Mouse (Mus musculus) embryo, embryonic 10 days (tissue): ENCODE measurements around the gene Olfr314.
"Not testable (repeated sequence)": the region's sequence is repeated elsewhere in the genome, so short reads cannot be mapped to it uniquely, and the experiment has no call there.

Experiments used
- DNase-seq: peaks from one replicate; pipeline ENCODE4 v3.0.0-alpha.2; 2015; ENCODE audit warnings: low spot score

The Olfr314 gene

GRCm38 (mm10) chr11:58782480-58783089 is at the start of gene Olfr314:
Gene Olfr314 (plus strand): TSS chr11:58782952.
- no peak for DNase-seq

- no peak for DNase-seq
Observed at GRCm38 (mm10) chr11:58733372-58733771, 49.4 kb upstream of the Olfr314 start.

- no peak for DNase-seq
Observed at GRCm38 (mm10) chr11:58738792-58739262, 43.9 kb upstream of the Olfr314 start, which contains the start of gene Olfr317. Gene Olfr317 (minus strand): TSS chr11:58739212.

- DNase-seq, result not testable (repeated sequence)
Observed at GRCm38 (mm10) chr11:58751096-58751495, 31.7 kb upstream of the Olfr314 start.

- DNase-seq, result no peak
Observed at GRCm38 (mm10) chr11:58752434-58752833, 30.3 kb upstream of the Olfr314 start, which contains the start of gene Olfr316. Gene Olfr316 (plus strand): TSS chr11:58752734.

- DNase-seq, result no peak
Observed at GRCm38 (mm10) chr11:58772888-58773287, 9.9 kb upstream of the Olfr314 start, which contains the start of gene Olfr315. Gene Olfr315 (plus strand): TSS chr11:58773188.

- DNase-seq, result no peak
Observed at GRCm38 (mm10) chr11:58784182-58784581, 1.4 kb downstream of the Olfr314 start.

- no peak for DNase-seq
Observed at GRCm38 (mm10) chr11:58787651-58788050, 4.9 kb downstream of the Olfr314 start.

- no peak for DNase-seq
Observed at GRCm38 (mm10) chr11:58788346-58788745, 5.6 kb downstream of the Olfr314 start.

- DNase-seq, result no peak
Observed at GRCm38 (mm10) chr11:58789532-58789931, 6.8 kb downstream of the Olfr314 start.

- DNase-seq, result no peak
Observed at GRCm38 (mm10) chr11:58790053-58790452, 7.3 kb downstream of the Olfr314 start.

GRCm38 (mm10) chr11:58790646-58791045 is 7.9 kb downstream of the Olfr314 start:
- DNase-seq, result no peak

GRCm38 (mm10) chr11:58795856-58796255 is 13.1 kb downstream of the Olfr314 start:
- DNase-seq, result no peak

GRCm38 (mm10) chr11:58796850-58797249 is 14.1 kb downstream of the Olfr314 start:
- DNase-seq, result no peak

- DNase-seq, result no peak
Observed at GRCm38 (mm10) chr11:58799747-58800146, 17.0 kb downstream of the Olfr314 start.

- peak; percentile 79 for DNase-seq
Observed at GRCm38 (mm10) chr11:58801558-58802228, 18.9 kb downstream of the Olfr314 start, which contains the start of gene Fam183b. Gene Fam183b (minus strand): TSS chr11:58801960.

GRCm38 (mm10) chr11:58803871-58804270 is 21.1 kb downstream of the Olfr314 start:
- DNase-seq, result no peak

GRCm38 (mm10) chr11:58804393-58804792 is 21.6 kb downstream of the Olfr314 start:
- no peak for DNase-seq

GRCm38 (mm10) chr11:58812001-58812400 is 29.2 kb downstream of the Olfr314 start:
- no peak for DNase-seq

- not testable (repeated sequence) for DNase-seq
Observed at GRCm38 (mm10) chr11:58814700-58815099, 31.9 kb downstream of the Olfr314 start, which contains the start of gene Olfr313. Gene Olfr313 (plus strand): TSS chr11:58815000.

- DNase-seq, result no peak
Observed at GRCm38 (mm10) chr11:58815676-58816075, 32.9 kb downstream of the Olfr314 start.

- DNase-seq, result not testable (repeated sequence)
Observed at GRCm38 (mm10) chr11:58828937-58829336, 46.2 kb downstream of the Olfr314 start, which contains the start of gene Olfr312. Gene Olfr312 (plus strand): TSS chr11:58829237.

GRCm38 (mm10) chr11:58829764-58830163 is 47.0 kb downstream of the Olfr314 start:
- DNase-seq, result no peak
